Mouse (Mus musculus) C2C12 (cell line): ENCODE results near the gene Dhrs13. TPM values are rescaled to one million over a fixed set of nuclear protein-coding genes. Genes with fewer than 3 reads are reported as not detected.

Source experiments
- H3K27me3 ChIP-seq: one replicate; pipeline ENCODE4 v1.6.1; 2011; ENCODE audit not compliant: control insufficient read depth, insufficient read depth, insufficient read length
- H3K36me3 ChIP-seq: one replicate; pipeline ENCODE4 v1.6.1; 2011; ENCODE audit not compliant: control insufficient read depth, insufficient read depth
- H3K4me3 ChIP-seq: one replicate; pipeline ENCODE4 v1.5.1; 2011; ENCODE audit warnings: mild to moderate bottlenecking, control low read depth; ENCODE audit not compliant: poor library complexity, insufficient read depth, severe bottlenecking
- H3K79me2 ChIP-seq: one replicate; pipeline ENCODE4 v1.6.1; 2011; ENCODE audit not compliant: control insufficient read depth, insufficient read depth
- H3K79me3 ChIP-seq: one replicate; pipeline ENCODE4 v1.6.1; 2011; ENCODE audit warnings: low read depth, control low read depth
- H3ac ChIP-seq: one replicate; pipeline ENCODE3; 2011; ENCODE audit warnings: low read depth; ENCODE audit not compliant: control insufficient read depth, insufficient read length
- CEBPB ChIP-seq: IDR thresholded peaks from one replicate; pipeline ENCODE4 v1.6.1; 2011; ENCODE audit warnings: low read depth, mild to moderate bottlenecking, control low read depth, moderate library complexity
- CTCF ChIP-seq: IDR thresholded peaks from one replicate; pipeline ENCODE4 v1.5.1; 2011; ENCODE audit not compliant: control insufficient read depth, insufficient read depth, insufficient read length
- FOSL1 ChIP-seq: IDR thresholded peaks from one replicate; pipeline ENCODE4 v1.8.0; 2011; ENCODE audit warnings: mild to moderate bottlenecking, low read length; ENCODE audit not compliant: poor library complexity, insufficient read depth, severe bottlenecking
- MAX ChIP-seq: IDR thresholded peaks from one replicate; pipeline ENCODE4 v1.6.1; 2011; ENCODE audit warnings: mild to moderate bottlenecking, control low read depth
- MYOD1 ChIP-seq: IDR thresholded peaks from one replicate; pipeline ENCODE4 v1.6.1; 2011; ENCODE audit warnings: low read depth; ENCODE audit not compliant: control insufficient read depth, insufficient read length
- MYOG ChIP-seq: IDR thresholded peaks from one replicate; pipeline ENCODE4 v1.6.1; 2011; ENCODE audit not compliant: control insufficient read depth, insufficient read length; ENCODE audit errors: extremely low read depth
- USF1 ChIP-seq: IDR thresholded peaks from one replicate; pipeline ENCODE4 v1.6.1; 2011; ENCODE audit warnings: low read depth, mild to moderate bottlenecking, control low read depth, moderate library complexity
- long read RNA-seq, 2 experiments: library from polyadenylated mRNA; unstranded; transcript quantifications; one replicate each; pipeline ENCODE4 v2.0.0; 2019 to 2020
- polyA plus RNA-seq: library from polyadenylated mRNA; unstranded; fragments of >200 nt; fragmentation: generic; extraction: Trizol; gene quantifications from one replicate; pipeline ENCODE4 v1.2.1, GENCODE M21; 2012; ENCODE audit warnings: missing spikeins

Dhrs13 gene
- polyA plus RNA-seq: 16.7 TPM
- long read RNA-seq, experiment 1, transcript Dhrs13-201 (5 exons, 1,779 nt): major isoform, 12 of 13 reads
- long read RNA-seq, experiment 1, partial matches to known transcripts: 1 of 13 reads
- long read RNA-seq, experiment 1, other reads (novel, unspliced or antisense): 0 of 13 reads
- long read RNA-seq, experiment 2, transcript Dhrs13-201 (5 exons, 1,779 nt): major isoform, 81 of 83 reads
- long read RNA-seq, experiment 2, partial matches to known transcripts: 0 of 83 reads
- long read RNA-seq, experiment 2, other reads (novel, unspliced or antisense): 2 of 83 reads

DNA sequence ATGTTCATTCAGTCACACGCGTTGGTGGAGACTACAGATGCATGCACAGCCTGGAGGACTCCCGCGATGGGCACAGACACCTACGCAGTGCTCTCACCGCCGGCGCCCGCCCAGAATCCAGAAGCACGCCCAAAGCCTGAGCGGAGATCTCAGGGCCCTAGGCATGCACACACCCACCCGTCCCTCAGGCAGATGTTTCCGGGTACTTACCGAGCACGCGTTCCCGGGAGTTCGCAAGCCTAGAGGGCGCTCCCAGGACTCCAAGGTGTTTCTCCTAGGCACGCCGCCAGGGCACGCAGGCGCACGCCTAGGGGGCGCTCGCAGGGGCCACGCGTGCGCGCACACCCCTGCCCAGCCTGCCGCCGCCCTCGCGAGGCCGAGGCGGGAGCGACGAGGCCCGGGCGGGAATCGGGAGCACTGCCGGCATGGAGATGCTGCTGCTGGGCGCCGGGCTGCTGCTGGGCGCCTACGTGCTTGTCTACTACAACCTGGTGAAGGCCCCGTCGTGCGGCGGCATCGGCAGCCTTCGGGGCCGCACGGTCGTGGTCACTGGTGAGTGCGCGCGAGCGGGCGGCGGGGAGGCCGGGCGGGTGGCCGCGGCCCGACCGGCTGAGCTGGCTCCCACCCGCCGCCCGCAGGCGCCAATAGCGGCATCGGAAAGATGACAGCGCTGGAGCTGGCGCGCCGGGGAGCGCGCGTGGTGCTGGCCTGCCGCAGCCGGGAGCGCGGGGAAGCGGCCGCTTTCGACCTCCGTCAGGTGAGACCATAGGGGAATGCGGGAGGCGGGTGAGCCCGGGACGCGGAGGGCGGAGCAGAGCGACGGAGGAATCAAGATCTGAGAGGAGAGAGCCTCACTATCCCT lies at the start of gene Dhrs13:
Dhrs13 (plus strand) TSS at position 334 of the 862 bp plus-strand sequence.
- TF ChIP-seq CEBPB (no peak), MYOG (no peak), CTCF (peak; percentile 99), MAX (peak; percentile 99)
- peak within 1 kb of the TSS; percentile 87 for H3ac ChIP-seq
- H3K36me3 ChIP-seq: peaks cover 45% of the 10 kb centered on the region
- peaks cover 39% of the 10 kb centered on the region for H3K79me2 ChIP-seq
- H3K4me3 ChIP-seq: peak within 1 kb of the TSS; percentile 46
- H3K79me3 ChIP-seq: no peaks in the 10 kb centered on the region
- no peaks in the 10 kb centered on the region for H3K27me3 ChIP-seq

DNA sequence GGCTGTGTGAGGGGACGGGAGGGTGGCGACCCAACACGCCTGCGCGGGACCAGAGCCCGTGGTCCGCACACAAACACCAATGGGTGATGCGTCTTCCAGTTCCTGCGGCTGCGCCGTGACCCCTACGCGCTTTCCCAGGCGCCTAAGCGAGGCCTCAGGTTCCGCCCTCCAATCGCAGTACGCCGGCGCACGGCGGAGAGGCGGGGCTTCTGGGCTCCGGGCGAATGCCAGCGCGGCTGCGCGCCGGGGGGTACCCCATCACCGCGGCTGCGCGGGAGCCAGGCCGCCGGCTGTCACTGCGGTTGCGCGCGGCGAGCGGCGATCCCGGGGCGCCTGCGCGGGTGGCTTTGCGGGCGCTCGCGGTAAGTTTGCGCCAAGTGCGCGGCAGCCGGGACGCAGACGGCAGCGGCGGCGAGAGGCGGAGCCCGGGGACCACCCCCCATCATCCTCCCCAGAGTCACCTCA lies 49.6 kb upstream of the Dhrs13 start, which contains the start of gene Phf12:
Phf12 (plus strand) TSS at position 314 of the 465 bp plus-strand sequence.
- peaks cover 17% of the 10 kb centered on the region for H3K27me3 ChIP-seq
- peak within 1 kb of the TSS; percentile 75 for H3ac ChIP-seq
- peaks cover 43% of the 10 kb centered on the region for H3K79me3 ChIP-seq
- peaks cover 50% of the 10 kb centered on the region for H3K79me2 ChIP-seq
- peaks cover 16% of the 10 kb centered on the region for H3K36me3 ChIP-seq
- TF ChIP-seq USF1: no peak
- TF ChIP-seq MAX: peak; percentile 43
- TF ChIP-seq MYOG: no peak
- no peak for TF ChIP-seq CEBPB
- no peak for TF ChIP-seq MYOD1
- no peak for TF ChIP-seq FOSL1
- H3K4me3 ChIP-seq: peak within 1 kb of the TSS; percentile 99

DNA sequence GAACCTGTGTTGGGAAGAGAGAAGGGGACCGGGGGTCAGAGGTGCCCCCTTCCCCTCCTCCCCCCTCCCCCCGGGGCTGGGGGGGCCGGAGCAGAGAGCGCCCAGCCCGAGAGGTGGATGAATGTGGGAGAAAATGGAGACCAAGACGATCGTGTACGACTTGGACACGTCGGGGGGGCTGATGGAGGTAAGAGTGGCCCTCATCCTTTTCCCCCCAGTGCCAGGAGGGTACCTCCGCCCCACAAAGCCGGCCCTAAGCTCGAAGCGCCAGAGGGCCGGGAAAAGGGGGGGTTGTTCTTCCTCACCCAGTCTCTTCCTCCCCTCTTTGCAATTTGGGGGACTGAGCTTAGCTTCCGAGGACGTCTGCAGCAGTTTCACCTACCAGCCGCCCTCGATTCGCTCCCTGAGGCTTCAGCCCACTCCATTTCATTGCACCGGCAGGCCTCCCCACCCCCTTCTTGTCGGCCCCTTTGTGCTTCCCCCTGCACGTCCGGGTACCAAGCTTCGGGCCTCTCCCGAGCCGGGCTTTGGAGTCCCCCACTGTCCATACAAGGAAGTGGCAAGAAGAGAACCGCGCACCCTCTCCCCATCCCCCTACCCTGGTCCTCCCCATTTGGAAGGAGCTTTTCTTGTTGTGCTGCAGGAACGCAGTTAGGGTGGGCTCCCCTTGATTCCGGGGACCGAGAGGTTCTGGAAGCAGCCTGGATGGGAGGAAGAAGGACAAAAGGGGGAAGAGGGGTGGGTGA lies 48.7 kb upstream of the Dhrs13 start:
- peaks cover 50% of the 10 kb centered on the region for H3K79me3 ChIP-seq
- H3K27me3 ChIP-seq: peaks cover 8% of the 10 kb centered on the region
- H3K79me2 ChIP-seq: peaks cover 59% of the 10 kb centered on the region
- peak overlapping the region; percentile 75 for H3ac ChIP-seq
- peaks cover 23% of the 10 kb centered on the region for H3K36me3 ChIP-seq
- H3K4me3 ChIP-seq: peak overlapping the region; percentile 99
- no peak for TF ChIP-seq CTCF
- TF ChIP-seq CEBPB: no peak
- no peak for TF ChIP-seq MYOG
- no peak for TF ChIP-seq FOSL1
- TF ChIP-seq MAX: no peak
- no peak for TF ChIP-seq USF1
- TF ChIP-seq MYOD1: no peak

GRCm38 (mm10) chr11:77983937-77984835 lies 47.9 kb upstream of the Dhrs13 start:
- H3K36me3 ChIP-seq: peaks cover 31% of the 10 kb centered on the region
- peaks cover 67% of the 10 kb centered on the region for H3K79me2 ChIP-seq
- peaks cover 58% of the 10 kb centered on the region for H3K79me3 ChIP-seq
- peaks cover under 1% of the 10 kb centered on the region for H3K27me3 ChIP-seq
- peak overlapping the region; percentile 75 for H3ac ChIP-seq
- H3K4me3 ChIP-seq: peak overlapping the region; percentile 99
- TF ChIP-seq FOSL1 (no peak), MYOD1 (no peak), CEBPB (no peak), MYOG (no peak), MAX (no peak), USF1 (no peak)

DNA sequence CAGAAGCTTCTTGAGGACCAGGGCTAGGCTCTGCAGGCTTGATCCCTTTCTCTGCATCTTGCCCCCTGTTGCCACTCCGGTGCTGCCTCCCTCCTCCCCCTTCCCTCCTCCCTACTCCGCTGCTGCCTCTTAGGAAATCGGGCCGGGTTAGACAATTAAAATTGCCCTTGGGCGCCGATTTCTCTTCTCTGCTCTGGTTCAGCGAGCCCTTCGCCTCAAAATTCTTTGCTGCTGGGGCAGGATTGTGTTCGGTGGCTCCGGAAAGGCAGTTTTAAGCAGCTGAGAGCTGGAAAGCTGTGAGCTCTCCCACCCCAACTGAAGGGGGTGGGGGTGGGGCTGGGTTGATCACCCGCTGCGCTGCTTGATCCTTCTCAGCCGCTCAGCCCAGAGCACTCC lies 47.2 kb upstream of the Dhrs13 start:
- H3K27me3 ChIP-seq: no peaks in the 10 kb centered on the region
- peak overlapping the region; percentile 75 for H3ac ChIP-seq
- H3K36me3 ChIP-seq: peaks cover 33% of the 10 kb centered on the region
- peaks cover 73% of the 10 kb centered on the region for H3K79me2 ChIP-seq
- H3K4me3 ChIP-seq: peak overlapping the region; percentile 99
- no peak for TF ChIP-seq FOSL1
- H3K79me3 ChIP-seq: peaks cover 65% of the 10 kb centered on the region
